Mouse (Mus musculus): ENCODE measurements at regions not wholly inside any gene's neighbourhood (a gene's known extent, or its start where the extent isn't known, plus 50 kb on each side); places are given as distances from the start of the nearest gene placed in this dataset.

GRCm38 (mm10) chr12:30510861-30511260 is 73.4 kb upstream of the Tmem18 start:
- Histone ChIP-seq H3K9ac (ENCODE audit: low read depth, low read length) (no peak overlapping the region), H3K27me3 (ENCODE audit: control insufficient read depth, insufficient read depth, low read length) (no peaks in the 10 kb centered on the region), H3K9me3 (ENCODE audit: control insufficient read depth, low read length) (no peaks in the 10 kb centered on the region), H3K4me3 (ENCODE audit: low read depth, low read length) (no peak overlapping the region), H3K36me3 (ENCODE audit: control insufficient read depth, insufficient read depth, low read length) (no peaks in the 10 kb centered on the region), H3K27ac (ENCODE audit: low read depth, low read length) (no peak overlapping the region), H3K4me2 (replicated peaks; ENCODE audit: low read depth, low read length) (no peak overlapping the region), H3K4me1 (replicated peaks; ENCODE audit: control insufficient read depth, insufficient read depth, low read length) (no peaks in the 10 kb centered on the region)
- WGBS = 85% methylated on average over 6 of the region's 6 CpGs
- DNase-seq (ENCODE audit: low spot score) = no peak
- no peak for ATAC-seq (ENCODE audit: low FRiP score)

- Histone ChIP-seq H3K27ac (ENCODE audit: low read depth, low read length) (no peak overlapping the region), H3K36me3 (ENCODE audit: control insufficient read depth, insufficient read depth, low read length) (no peaks in the 10 kb centered on the region), H3K9me3 (ENCODE audit: control insufficient read depth, low read length) (no peaks in the 10 kb centered on the region), H3K27me3 (ENCODE audit: control insufficient read depth, insufficient read depth, low read length) (no peaks in the 10 kb centered on the region; the same call in 1 of the 2 replicates), H3K4me2 (replicated peaks; ENCODE audit: low read depth, low read length) (no peak overlapping the region), H3K9ac (ENCODE audit: low read depth, low read length) (no peak overlapping the region), H3K4me3 (ENCODE audit: low read depth, low read length) (no peak overlapping the region), H3K4me1 (replicated peaks; ENCODE audit: control insufficient read depth, insufficient read depth, low read length) (no peaks in the 10 kb centered on the region)
- ATAC-seq (ENCODE audit: low FRiP score) (no peak), DNase-seq (ENCODE audit: low spot score) (no peak)
- WGBS = 41% methylated on average over 5 of the region's 5 CpGs
Measured at GRCm38 (mm10) chr12:30483370-30483769, 100.9 kb upstream of the Tmem18 start.

- H3K4me3 ChIP-seq (ENCODE audit: low read depth, low read length) = no peak overlapping the region
- 77% methylated on average over 4 of the region's 4 CpGs for WGBS
- ATAC-seq (ENCODE audit: low FRiP score) (no peak), DNase-seq (ENCODE audit: low spot score) (no peak)
- H3K4me1 ChIP-seq (replicated peaks; ENCODE audit: control insufficient read depth, insufficient read depth, low read length) = no peaks in the 10 kb centered on the region
- no peaks in the 10 kb centered on the region for H3K36me3 ChIP-seq (ENCODE audit: control insufficient read depth, insufficient read depth, low read length)
- H3K4me2 ChIP-seq (replicated peaks; ENCODE audit: low read depth, low read length) = no peak overlapping the region
- H3K27ac ChIP-seq (ENCODE audit: low read depth, low read length) = no peak overlapping the region
- no peaks in the 10 kb centered on the region for H3K9me3 ChIP-seq (ENCODE audit: control insufficient read depth, low read length)
- H3K9ac ChIP-seq (ENCODE audit: low read depth, low read length) = no peak overlapping the region
- no peaks in the 10 kb centered on the region for H3K27me3 ChIP-seq (ENCODE audit: control insufficient read depth, insufficient read depth, low read length)
Measured at GRCm38 (mm10) chr12:30473473-30473815, 100.3 kb upstream of the Sntg2 start.

GRCm38 (mm10) chr12:30472743-30473472 is 99.7 kb upstream of the Sntg2 start:
- DNase-seq (ENCODE audit: low spot score) = no peak
- Histone ChIP-seq H3K27ac (ENCODE audit: low read depth, low read length) (no peak overlapping the region), H3K27me3 (ENCODE audit: control insufficient read depth, insufficient read depth, low read length) (no peaks in the 10 kb centered on the region), H3K36me3 (ENCODE audit: control insufficient read depth, insufficient read depth, low read length) (no peaks in the 10 kb centered on the region), H3K4me3 (ENCODE audit: low read depth, low read length) (no peak overlapping the region), H3K9ac (ENCODE audit: low read depth, low read length) (no peak overlapping the region), H3K4me2 (replicated peaks; ENCODE audit: low read depth, low read length) (no peak overlapping the region), H3K4me1 (replicated peaks; ENCODE audit: control insufficient read depth, insufficient read depth, low read length) (no peaks in the 10 kb centered on the region), H3K9me3 (ENCODE audit: control insufficient read depth, low read length) (no peaks in the 10 kb centered on the region)
- ATAC-seq (ENCODE audit: low FRiP score) = no peak
- WGBS = 81% methylated on average over 10 of the region's 10 CpGs

- no peaks in the 10 kb centered on the region for H3K36me3 ChIP-seq (ENCODE audit: control insufficient read depth, insufficient read depth, low read length)
- WGBS = 80% methylated on average over 7 of the region's 7 CpGs
- H3K4me1 ChIP-seq (replicated peaks; ENCODE audit: control insufficient read depth, insufficient read depth, low read length) = no peaks in the 10 kb centered on the region
- no peak overlapping the region for H3K4me3 ChIP-seq (ENCODE audit: low read depth, low read length)
- H3K27me3 ChIP-seq (ENCODE audit: control insufficient read depth, insufficient read depth, low read length) = no peaks in the 10 kb centered on the region
- H3K4me2 ChIP-seq (replicated peaks; ENCODE audit: low read depth, low read length) = no peak overlapping the region
- no peak overlapping the region for H3K27ac ChIP-seq (ENCODE audit: low read depth, low read length)
- H3K9me3 ChIP-seq (ENCODE audit: control insufficient read depth, low read length) = no peaks in the 10 kb centered on the region
- no peak for DNase-seq (ENCODE audit: low spot score)
- H3K9ac ChIP-seq (ENCODE audit: low read depth, low read length) = no peak overlapping the region
- no peak for ATAC-seq (ENCODE audit: low FRiP score)
Measured at GRCm38 (mm10) chr12:30467186-30467585, 94.0 kb upstream of the Sntg2 start.

GRCm38 (mm10) chr12:30450614-30451013 is 77.4 kb upstream of the Sntg2 start:
- no peaks in the 10 kb centered on the region for H3K9me3 ChIP-seq (ENCODE audit: control insufficient read depth, low read length)
- H3K27me3 ChIP-seq (ENCODE audit: control insufficient read depth, insufficient read depth, low read length) = no peaks in the 10 kb centered on the region
- DNase-seq (ENCODE audit: low spot score) = peak; percentile 33
- H3K4me3 ChIP-seq (ENCODE audit: low read depth, low read length) = no peak overlapping the region
- H3K36me3 ChIP-seq (ENCODE audit: control insufficient read depth, insufficient read depth, low read length) = no peaks in the 10 kb centered on the region
- no peak overlapping the region for H3K9ac ChIP-seq (ENCODE audit: low read depth, low read length)
- H3K4me2 ChIP-seq (replicated peaks; ENCODE audit: low read depth, low read length) = no peak overlapping the region
- H3K4me1 ChIP-seq (replicated peaks; ENCODE audit: control insufficient read depth, insufficient read depth, low read length) = no peaks in the 10 kb centered on the region
- no peak overlapping the region for H3K27ac ChIP-seq (ENCODE audit: low read depth, low read length)
- ATAC-seq (ENCODE audit: low FRiP score) = no peak

GRCm38 (mm10) chr12:30434892-30435291 is 61.7 kb upstream of the Sntg2 start:
- no peaks in the 10 kb centered on the region for H3K36me3 ChIP-seq (ENCODE audit: control insufficient read depth, insufficient read depth, low read length)
- no peak overlapping the region for H3K4me2 ChIP-seq (replicated peaks; ENCODE audit: low read depth, low read length)
- no peaks in the 10 kb centered on the region for H3K27me3 ChIP-seq (ENCODE audit: control insufficient read depth, insufficient read depth, low read length)
- ATAC-seq (ENCODE audit: low FRiP score) = no peak
- H3K4me1 ChIP-seq (replicated peaks; ENCODE audit: control insufficient read depth, insufficient read depth, low read length) = no peaks in the 10 kb centered on the region
- H3K4me3 ChIP-seq (ENCODE audit: low read depth, low read length) = no peak overlapping the region
- H3K9me3 ChIP-seq (ENCODE audit: control insufficient read depth, low read length) = no peaks in the 10 kb centered on the region
- no peak overlapping the region for H3K9ac ChIP-seq (ENCODE audit: low read depth, low read length)
- no peak overlapping the region for H3K27ac ChIP-seq (ENCODE audit: low read depth, low read length)
- no peak for DNase-seq (ENCODE audit: low spot score)
- WGBS = 82% methylated on average over 8 of the region's 8 CpGs

GRCm38 (mm10) chr12:30432861-30433260 is 59.7 kb upstream of the Sntg2 start:
- DNase-seq (ENCODE audit: low spot score) = no peak
- H3K36me3 ChIP-seq (ENCODE audit: control insufficient read depth, insufficient read depth, low read length) = no peaks in the 10 kb centered on the region
- no peak overlapping the region for H3K9ac ChIP-seq (ENCODE audit: low read depth, low read length)
- no peaks in the 10 kb centered on the region for H3K4me1 ChIP-seq (replicated peaks; ENCODE audit: control insufficient read depth, insufficient read depth, low read length)
- no peaks in the 10 kb centered on the region for H3K9me3 ChIP-seq (ENCODE audit: control insufficient read depth, low read length)
- no peak overlapping the region for H3K27ac ChIP-seq (ENCODE audit: low read depth, low read length)
- 79% methylated on average over 5 of the region's 5 CpGs for WGBS
- ATAC-seq (ENCODE audit: low FRiP score) = no peak
- H3K27me3 ChIP-seq (ENCODE audit: control insufficient read depth, insufficient read depth, low read length) = no peaks in the 10 kb centered on the region
- H3K4me3 ChIP-seq (ENCODE audit: low read depth, low read length) = no peak overlapping the region
- no peak overlapping the region for H3K4me2 ChIP-seq (replicated peaks; ENCODE audit: low read depth, low read length)

GRCm38 (mm10) chr12:30430641-30431040 is 57.5 kb upstream of the Sntg2 start:
- DNase-seq (ENCODE audit: low spot score) = peak; percentile 10
- WGBS = 81% methylated on average over 3 of the region's 3 CpGs
- ATAC-seq (ENCODE audit: low FRiP score) = no peak
- Histone ChIP-seq H3K27ac (ENCODE audit: low read depth, low read length) (no peak overlapping the region), H3K27me3 (ENCODE audit: control insufficient read depth, insufficient read depth, low read length) (no peaks in the 10 kb centered on the region), H3K4me2 (replicated peaks; ENCODE audit: low read depth, low read length) (no peak overlapping the region), H3K9me3 (ENCODE audit: control insufficient read depth, low read length) (no peaks in the 10 kb centered on the region), H3K36me3 (ENCODE audit: control insufficient read depth, insufficient read depth, low read length) (no peaks in the 10 kb centered on the region), H3K4me1 (replicated peaks; ENCODE audit: control insufficient read depth, insufficient read depth, low read length) (no peaks in the 10 kb centered on the region), H3K9ac (ENCODE audit: low read depth, low read length) (no peak overlapping the region), H3K4me3 (ENCODE audit: low read depth, low read length) (no peak overlapping the region)

Measured in hindbrain, embryonic 11.5 days (tissue).